Mouse (Mus musculus): ENCODE data around the gene Rgma.

- no peak for TF ChIP-seq CTCF (IDR thresholded peaks at IDR 0.05; ENCODE audit: extremely low read depth, insufficient read depth, insufficient read length, insufficient replicate concordance)
- no peak for TF ChIP-seq POLR2A (IDR thresholded peaks at IDR 0.05; ENCODE audit: low read depth, low read length)
Measured at GRCm38 (mm10) chr7:73355229-73355628, 20.1 kb upstream of the Rgma start.
